Mouse (Mus musculus) spleen, adult 2 months (tissue): Measurements from ENCODE around the gene Wdr3.
A peak's percentile ranks its signal among the peaks of the same experiment; 100 is the strongest.

Source experiments
- CTCF ChIP-seq: fragments of 200-500 bp; IDR thresholded peaks from 2 replicates; pipeline ENCODE4 v1.5.1; 2011; ENCODE audit warnings: mild to moderate bottlenecking, inconsistent platforms; ENCODE audit not compliant: insufficient read depth, insufficient read length, insufficient replicate concordance; ENCODE audit errors: extremely low read depth
- POLR2A ChIP-seq: fragments of 200-500 bp; IDR thresholded peaks from 2 replicates; pipeline ENCODE4 v1.6.1; 2011; ENCODE audit warnings: low read depth, low read length, inconsistent platforms

DNA sequence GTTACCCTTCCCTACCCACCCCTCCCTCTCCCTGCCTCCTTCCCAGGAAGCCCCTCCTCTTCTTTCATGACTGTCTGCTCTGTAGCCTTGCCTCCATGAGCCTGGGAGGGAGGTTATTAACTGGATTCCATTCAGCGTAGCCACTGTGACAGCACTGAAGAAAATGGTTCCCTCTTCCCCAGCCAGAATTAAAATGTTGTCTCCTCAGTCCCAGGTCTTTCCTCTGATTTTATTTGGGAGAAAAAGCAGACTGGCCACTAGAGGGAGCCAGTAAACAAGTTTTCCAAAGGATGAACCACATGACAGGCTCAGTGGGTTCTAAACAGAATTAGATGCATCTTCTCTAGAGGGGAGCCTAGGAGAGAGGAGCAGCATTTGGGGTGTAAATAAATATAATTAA, 27.2 kb upstream of the Wdr3 start:
- TF ChIP-seq CTCF (peak; percentile 0; the same call in 1 of the 2 replicates), POLR2A (no peak)
